Mouse (Mus musculus) right cerebral cortex, postnatal 4 days (tissue): ENCODE data around the gene Isy1.
"Not testable (repeated sequence)": the region's sequence is repeated elsewhere in the genome, so short reads cannot be mapped to it uniquely, and the experiment has no call there.

Experiments
- DNase-seq: peaks from one replicate; pipeline ENCODE4 v3.0.0-alpha.2; 2022

The Isy1 gene

DNA sequence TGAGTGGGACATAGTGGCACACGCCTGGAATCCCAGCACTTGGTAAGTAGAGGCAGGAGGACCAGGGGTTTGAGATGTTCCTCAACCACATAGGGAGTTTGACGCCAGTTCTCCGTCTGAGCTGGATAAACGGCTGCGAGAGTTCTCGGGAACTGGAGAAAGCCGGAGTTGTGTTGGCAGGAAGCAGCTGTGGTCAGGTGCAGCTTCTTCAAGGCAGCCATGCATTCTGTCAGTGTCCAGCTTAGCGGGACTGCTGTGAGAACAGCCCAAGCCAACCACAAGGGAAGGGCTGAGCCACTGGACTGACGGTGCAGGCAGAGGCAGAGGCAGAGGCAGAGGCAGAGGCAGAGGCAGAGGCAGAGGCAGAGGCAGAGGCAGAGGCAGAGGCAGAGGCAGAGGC, 63.7 kb downstream of the Isy1 start:
- DNase-seq: no peak

DNA sequence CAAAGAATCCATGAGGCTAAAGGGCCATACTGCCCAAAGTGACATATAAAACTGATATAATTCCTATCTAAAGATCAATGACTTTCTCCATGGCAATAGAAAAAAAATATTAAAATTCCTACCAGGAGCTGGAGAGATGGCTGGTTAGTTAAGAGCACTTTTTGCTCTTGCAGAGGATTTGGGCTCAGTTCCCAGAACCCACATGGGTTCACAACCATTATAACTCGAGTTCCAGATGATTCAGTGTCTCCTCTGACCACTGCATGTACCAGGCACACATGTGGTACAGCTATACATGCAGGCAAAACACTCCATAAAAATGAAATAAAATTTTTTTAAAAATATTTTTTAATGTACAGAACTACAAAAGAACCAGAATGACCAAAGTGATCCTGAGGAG, 64.1 kb downstream of the Isy1 start:
- no peak for DNase-seq

DNA sequence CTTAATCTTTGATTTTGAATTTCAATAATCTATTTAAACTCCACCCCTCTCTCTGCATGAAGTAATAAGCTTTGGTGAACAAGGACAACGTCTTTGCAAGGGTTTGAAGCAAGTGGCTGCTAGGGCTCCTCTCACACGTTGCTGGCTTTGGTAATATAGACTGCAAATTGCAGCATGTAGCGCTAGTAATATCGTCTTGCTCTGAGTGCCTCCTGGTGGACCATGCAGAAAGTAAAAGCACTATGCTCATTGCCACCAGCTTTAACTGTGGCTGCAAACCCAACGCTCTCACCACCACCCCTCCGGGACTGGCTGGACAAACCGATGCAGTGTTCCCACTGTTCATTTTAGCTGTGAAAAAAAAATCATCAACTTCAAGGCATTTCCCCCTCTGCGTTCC, 68.0 kb downstream of the Isy1 start:
- peak; percentile 17 for DNase-seq

DNA sequence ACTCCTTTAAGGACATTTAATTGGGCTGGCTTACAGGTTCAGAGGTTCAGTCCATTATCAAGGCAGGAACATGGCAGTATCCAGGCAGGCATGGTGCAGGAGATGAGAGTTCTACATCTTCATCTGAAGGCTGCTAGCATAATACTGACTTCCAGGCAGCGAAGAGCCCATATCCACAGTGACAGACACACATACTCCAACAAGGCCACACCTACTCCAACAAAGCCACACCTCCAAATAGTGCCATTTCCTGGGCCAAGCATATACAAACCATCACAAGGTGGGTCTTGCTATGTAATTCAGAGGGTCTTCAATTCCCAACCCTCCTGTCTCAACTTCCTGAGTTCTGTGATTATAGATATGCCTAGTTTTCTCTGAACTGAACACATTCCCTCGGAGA, 74.3 kb downstream of the Isy1 start:
- not testable (repeated sequence) for DNase-seq
